Mouse (Mus musculus) adipose tissue, adult 10 weeks (tissue): Measurements from ENCODE around the gene Arhgap22. TPM values are rescaled to one million over a fixed set of nuclear protein-coding genes. Genes with fewer than 3 reads are reported as not detected.

ENCODE experiments used
- polyA plus RNA-seq: library from polyadenylated mRNA; stranded (reverse); fragments of 350-450 nt; fragmentation: Illumina TruSeq; extraction: RNeasy Lipid Tissue Mini Kit (QIAGEN cat#74804); gene quantifications from one replicate; pipeline ENCODE4 v1.2.3, GENCODE M21; 2014; ENCODE audit warnings: low read depth, low replicate concordance

The Arhgap22 gene
- polyA plus RNA-seq = 4.8 TPM

DNA sequence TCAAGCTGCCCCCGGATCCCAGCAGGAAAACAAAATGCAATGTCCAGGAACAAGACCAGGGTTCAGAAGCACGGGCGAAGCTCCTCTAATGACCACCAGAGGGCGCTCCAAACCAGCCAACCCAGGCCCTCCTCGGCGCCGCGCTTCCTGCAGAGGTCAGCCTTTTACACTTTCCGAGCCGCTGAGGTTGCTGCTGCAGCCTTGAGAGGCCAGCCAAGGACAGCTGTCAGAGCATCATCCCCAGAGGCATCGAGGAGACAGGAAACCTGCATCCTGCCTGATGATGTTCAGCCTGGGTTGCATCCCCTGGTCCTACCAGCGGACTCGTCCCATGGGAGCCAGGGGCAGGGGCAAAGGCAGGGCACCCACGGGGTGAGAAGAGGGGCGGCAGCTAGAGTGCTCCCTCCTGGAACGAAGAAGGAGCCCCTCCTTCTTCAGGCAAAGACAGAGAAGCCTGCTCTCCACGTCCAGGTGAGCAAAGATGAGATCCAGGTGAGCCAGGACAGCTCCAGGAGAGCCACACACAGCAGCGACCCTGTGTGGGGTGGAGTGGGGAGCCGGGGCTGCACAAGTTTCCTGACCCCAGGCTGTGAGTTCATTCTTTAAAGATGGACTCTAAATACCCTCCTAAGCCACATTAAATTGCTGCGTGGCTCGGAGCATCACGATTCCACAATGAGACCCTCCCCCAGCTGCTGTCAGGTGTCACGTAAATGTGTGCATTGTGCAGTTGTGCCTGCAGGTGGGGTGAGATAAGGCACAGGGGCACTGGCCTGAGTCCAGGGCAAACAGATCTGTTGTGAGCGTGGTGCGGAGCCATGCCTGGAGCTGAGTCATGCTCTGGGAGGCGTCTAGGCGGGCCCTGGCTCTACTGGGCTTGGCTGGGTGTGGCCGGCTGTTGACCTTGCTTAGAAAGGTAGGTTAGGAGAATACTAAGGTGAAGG is at the start of gene Arhgap22:
TSS of gene Arhgap22 (plus strand) at position 204 of the 944 bp plus-strand sequence.

DNA sequence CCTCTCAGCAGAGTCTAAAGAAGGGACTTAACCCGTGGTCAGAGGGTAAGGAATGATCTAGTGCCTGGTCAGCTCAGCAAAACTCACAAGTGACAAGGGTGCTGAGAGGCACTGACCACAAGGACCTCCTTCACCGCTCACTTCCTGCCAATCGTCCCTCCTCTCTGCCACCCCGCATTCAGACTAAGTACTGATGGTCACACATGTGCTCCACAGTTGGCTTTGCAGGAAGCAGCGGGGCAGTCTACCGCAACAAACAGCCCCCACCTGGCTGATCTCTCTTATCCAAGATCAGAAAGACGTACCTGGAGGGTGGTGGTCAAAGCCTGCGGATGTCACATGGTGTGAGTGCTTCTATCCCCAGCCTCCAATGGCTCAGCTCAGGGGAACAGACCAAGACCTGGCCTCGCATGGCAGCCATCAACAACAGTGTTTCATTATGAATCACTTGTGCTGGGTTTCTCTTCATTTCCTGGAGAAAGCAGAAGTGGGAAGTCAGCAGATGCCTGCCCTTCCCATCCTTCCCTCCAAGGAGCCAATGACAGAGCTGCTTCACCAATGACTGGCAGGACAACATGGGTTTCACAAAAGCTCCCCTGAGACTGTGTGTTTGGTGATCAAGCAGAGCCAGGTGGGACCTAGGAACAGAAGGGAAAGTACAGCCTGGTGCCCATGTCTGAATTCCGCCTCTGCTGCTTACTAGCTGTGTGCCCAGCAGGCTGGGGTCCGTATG is 28.6 kb upstream of the Arhgap22 start, which contains the start of gene Wdfy4:
TSS of gene Wdfy4 (minus strand) at position 441 of the 733 bp plus-strand sequence.

Other genes with a start within 250 kb of the Arhgap22 start
- 19.1 TPM for gene Lrrc18, start 222.6 kb upstream of the Arhgap22 start, polyA plus RNA-seq
- 3.1 TPM for gene Wdfy4, start 28.5 kb upstream of the Arhgap22 start, polyA plus RNA-seq
- 24.4 TPM for gene Mapk8, start 233.1 kb downstream of the Arhgap22 start, polyA plus RNA-seq